Mouse (Mus musculus) c-Kit-positive CD71-negative TER-119-negative erythroid progenitor cells, embryonic 14.5 days (primary cell): ENCODE measurements around the gene Olfr1333.
"Not testable (repeated sequence)": the region's sequence is repeated elsewhere in the genome, so short reads cannot be mapped to it uniquely, and the experiment has no call there.

Experiments used
- DNase-seq: peaks from one replicate; pipeline ENCODE4 v3.0.0-alpha.2; 2013; ENCODE audit warnings: low read depth

Gene Olfr1333

GRCm38 (mm10) chr4:118836179-118836578 lies at the start of gene Olfr1333:
Gene Olfr1333, minus strand, starts transcription at chr4:118836279.
- no peak for DNase-seq

GRCm38 (mm10) chr4:118867566-118867965 lies 31.5 kb upstream of the Olfr1333 start:
- no peak for DNase-seq

GRCm38 (mm10) chr4:118864349-118864748 lies 28.3 kb upstream of the Olfr1333 start, which contains the start of gene Olfr1331:
Gene Olfr1331, plus strand, starts transcription at chr4:118864649.
- no peak for DNase-seq

DNA sequence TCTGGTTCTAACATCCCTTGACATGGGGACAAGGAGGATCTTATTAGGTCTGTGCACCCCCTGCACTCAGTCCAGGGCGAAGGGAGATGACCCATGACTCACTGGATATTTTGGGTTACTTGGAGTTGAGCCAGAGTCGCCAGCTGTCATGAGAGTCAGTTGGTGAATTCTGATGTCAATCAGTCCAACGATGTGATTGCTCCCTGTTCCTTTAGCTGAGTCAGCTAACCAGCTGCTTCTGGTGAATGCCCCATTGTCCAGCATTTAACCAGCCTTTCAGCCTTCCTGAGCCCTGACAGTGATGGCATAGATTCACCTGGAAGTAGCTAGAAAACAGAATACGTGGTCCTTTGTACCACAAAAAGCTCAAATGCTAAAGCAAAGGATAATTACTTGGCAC lies 26.6 kb upstream of the Olfr1333 start:
- DNase-seq, result no peak

DNA sequence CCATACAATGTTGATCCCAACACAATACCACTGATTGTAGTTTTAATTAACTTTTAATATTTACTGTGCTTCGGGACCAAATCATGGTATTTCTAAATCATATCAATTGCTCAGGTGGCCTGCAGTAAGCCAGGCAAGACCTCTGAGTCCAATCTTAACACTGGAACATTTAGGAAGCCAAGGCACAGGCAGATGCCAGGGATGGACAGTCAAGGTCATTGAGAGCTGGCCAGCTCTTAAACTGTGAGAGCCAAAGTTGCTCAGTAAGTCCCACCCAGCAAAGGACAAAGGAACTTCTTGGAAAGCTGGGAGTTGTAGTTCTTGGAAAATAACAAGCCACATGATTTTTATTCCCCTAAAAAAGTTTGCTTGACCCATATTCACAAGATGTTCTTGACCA lies 25.7 kb upstream of the Olfr1333 start:
- no peak for DNase-seq

GRCm38 (mm10) chr4:118818921-118819320 lies 17.2 kb downstream of the Olfr1333 start:
- no peak for DNase-seq

GRCm38 (mm10) chr4:118809844-118810243 lies 26.2 kb downstream of the Olfr1333 start, which contains the start of gene Olfr1335:
Gene Olfr1335, minus strand, starts transcription at chr4:118809944.
- DNase-seq, result no peak

DNA sequence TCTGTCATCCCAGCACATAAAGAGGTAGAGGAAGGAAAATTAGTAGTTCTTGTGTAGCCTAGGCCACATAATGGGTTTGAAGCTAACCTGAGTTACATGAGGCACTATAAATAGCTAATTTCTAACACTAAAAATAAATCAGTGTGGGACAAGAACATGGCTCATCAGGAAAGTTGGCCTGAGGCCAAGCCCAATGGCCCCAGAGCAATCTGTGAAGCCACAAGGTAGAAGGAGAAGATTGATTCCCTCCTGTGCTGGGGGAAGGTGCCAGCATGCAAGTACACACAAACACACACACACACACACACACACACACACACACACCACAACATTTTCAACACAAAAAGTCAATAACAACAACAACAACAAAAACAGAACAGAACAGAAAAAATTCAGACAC lies 43.3 kb downstream of the Olfr1333 start:
- not testable (repeated sequence) for DNase-seq

DNA sequence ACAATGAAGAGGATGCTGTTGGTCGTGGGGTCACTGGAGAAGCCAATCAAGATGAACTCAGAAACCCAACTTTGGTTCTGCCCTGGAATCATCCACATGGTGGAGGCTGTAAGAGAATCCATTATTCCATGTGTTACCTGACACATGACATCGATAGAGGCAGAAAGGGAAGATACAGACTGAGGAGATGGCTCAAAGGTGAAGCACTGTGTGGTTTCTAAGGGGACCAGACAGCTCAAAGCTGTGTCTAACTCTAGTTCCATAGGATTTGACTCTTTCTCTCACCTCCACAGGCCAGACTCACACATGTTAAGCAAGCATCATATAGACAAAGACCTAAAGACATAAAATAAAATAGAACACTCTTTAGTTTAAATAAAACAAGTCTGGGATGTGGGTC lies 53.6 kb downstream of the Olfr1333 start, which contains the start of gene Olfr1337:
Olfr1337 (minus strand) TSS at position 101 of the 400 bp plus-strand sequence.
- DNase-seq, result no peak
